ENCODE assay signal across 12 mouse cellular contexts in genomic region chr10:120916250-120916649, GRCm38 (mm10). TPM values are rescaled to one million over a fixed set of nuclear protein-coding genes. Genes with fewer than 3 reads are reported as not detected.
DNase-seq lines count a peak whose midpoint lies in the region; ATAC-seq and TF ChIP-seq lines count a peak whose summit lies in the region.
"Had no signal": no experiment of that assay in that cellular context is flagged by ENCODE, and none has a peak within 500 bp of the region (broad histone marks: within the 10 kb centered on the region; RNA-seq: fewer than 3 reads in every experiment).

No protein-coding gene starts in this region.

- no peaks in the 10 kb centered on the region for H3K36me3 ChIP-seq in kidney, postnatal 0 days (ENCODE audit: insufficient read depth, low read length)
- H3K36me3 ChIP-seq in kidney, embryonic 14.5 days (ENCODE audit: control insufficient read depth, insufficient read depth, low read length) = no peaks in the 10 kb centered on the region; the same call in 1 of the 2 replicates
- H3K36me3 ChIP-seq in limb, embryonic 10.5 days = peaks cover 5% of the 10 kb centered on the region

- intact Hi-C loops in gastrocnemius, postnatal 14 days (cut with DNase I; ENCODE audit: low total_unique reads) = no loop called here

- H3K9me3 ChIP-seq in kidney, postnatal 0 days (replicated peaks; ENCODE audit: low read length) = no peaks in the 10 kb centered on the region
- H3K9me3 ChIP-seq in kidney, embryonic 14.5 days (ENCODE audit: control insufficient read depth, low read length) = no peaks in the 10 kb centered on the region
- no peaks in the 10 kb centered on the region for H3K9me3 ChIP-seq in limb, embryonic 10.5 days (replicated peaks)
- H3K9me3 ChIP-seq: limb, embryonic 13.5 days; midbrain, embryonic 13.5 days had no signal

- no peak overlapping the region for H3K27ac ChIP-seq in kidney, postnatal 0 days
- no peak overlapping the region for H3K27ac ChIP-seq in kidney, embryonic 14.5 days (ENCODE audit: low read depth, low read length)
- no peak overlapping the region for H3K27ac ChIP-seq in limb, embryonic 10.5 days
- H3K27ac ChIP-seq: limb, embryonic 13.5 days; midbrain, embryonic 13.5 days had no signal

- ATAC-seq in CD4-positive, CD25-positive, alpha-beta regulatory T cell, adult 4 months = no peak
- no peak for ATAC-seq in kidney, postnatal 0 days (replicated peaks; ENCODE audit: low FRiP score, low read depth)
- ATAC-seq in kidney, embryonic 14.5 days (ENCODE audit: low FRiP score, low TSS enrichment) = no peak
- ATAC-seq: midbrain, embryonic 13.5 days had no signal

- H3K9ac ChIP-seq in kidney, postnatal 0 days (ENCODE audit: low read depth, low read length) = no peak overlapping the region
- no peak overlapping the region for H3K9ac ChIP-seq in kidney, embryonic 14.5 days (ENCODE audit: low read depth, low read length)
- H3K9ac ChIP-seq: limb, embryonic 13.5 days; midbrain, embryonic 13.5 days had no signal

- DNase-seq in CD4-positive, CD25-positive, alpha-beta regulatory T cell, adult 2 months (ENCODE audit: low read depth, low spot score) = peak; percentile 42
- DNase-seq in kidney, postnatal 0 days (ENCODE audit: low spot score) = no peak
- DNase-seq in ES-CJ7 (ENCODE audit: low read depth, low spot score) = peak; percentile 58
- peak; percentile 27 for DNase-seq in limb, embryonic 10.5 days (ENCODE audit: low spot score)
- no peak for DNase-seq in spleen, adult 12 weeks (ENCODE audit: low spot score)
- DNase-seq in gastrocnemius, postnatal 14 days = no peak
- DNase-seq: cerebellum, adult 9-10 months; gastrocnemius, postnatal 25 days had no signal

- no peaks in the 10 kb centered on the region for H3K27me3 ChIP-seq in kidney, postnatal 0 days (ENCODE audit: insufficient read depth, low read length)
- no peaks in the 10 kb centered on the region for H3K27me3 ChIP-seq in kidney, embryonic 14.5 days (ENCODE audit: control insufficient read depth, insufficient read depth, low read length)
- H3K27me3 ChIP-seq in limb, embryonic 10.5 days (ENCODE audit: low read depth, poor library complexity, severe bottlenecking) = no peaks in the 10 kb centered on the region
- H3K27me3 ChIP-seq: limb, embryonic 13.5 days; midbrain, embryonic 13.5 days had no signal

- no peak overlapping the region for H3K4me3 ChIP-seq in kidney, postnatal 0 days (replicated peaks; ENCODE audit: low read depth, low read length)
- no peak overlapping the region for H3K4me3 ChIP-seq in kidney, embryonic 14.5 days (ENCODE audit: low read length)
- H3K4me3 ChIP-seq in limb, embryonic 10.5 days = no peak overlapping the region
- H3K4me3 ChIP-seq: limb, embryonic 13.5 days; midbrain, embryonic 13.5 days had no signal

- no peaks in the 10 kb centered on the region for H3K4me1 ChIP-seq in kidney, postnatal 0 days (replicated peaks; ENCODE audit: insufficient read depth, low read length)
- no peaks in the 10 kb centered on the region for H3K4me1 ChIP-seq in kidney, embryonic 14.5 days (ENCODE audit: control insufficient read depth, insufficient read depth, low read length)
- H3K4me1 ChIP-seq in limb, embryonic 10.5 days = peaks cover 8% of the 10 kb centered on the region; the same call in 1 of the 2 replicates
- H3K4me1 ChIP-seq: limb, embryonic 13.5 days; midbrain, embryonic 13.5 days had no signal

- H3K4me2 ChIP-seq in kidney, postnatal 0 days (ENCODE audit: low read length) = no peak overlapping the region
- no peak overlapping the region for H3K4me2 ChIP-seq in kidney, embryonic 14.5 days (replicated peaks; ENCODE audit: low read depth, low read length)
- H3K4me2 ChIP-seq: limb, embryonic 13.5 days; midbrain, embryonic 13.5 days had no signal

- 94% methylated on average over 5 of the region's 5 CpGs for WGBS in kidney, postnatal 0 days
- WGBS in kidney, embryonic 14.5 days = 84% methylated on average over 5 of the region's 5 CpGs
- 88% methylated on average over 5 of the region's 5 CpGs for WGBS in limb, embryonic 10.5 days

- TF ChIP-seq CTCF in kidney, postnatal 0 days (IDR thresholded peaks at IDR 0.05; ENCODE audit: low read depth) = peak; percentile 52

RNA-seq across cellular contexts. Expression of gene Msrb3, which starts 17.3 kb away (rescaled TPM):
- under 1 TPM; 0.48 to 0.61 TPM for polyA plus RNA-seq in CD4-positive, CD25-positive, alpha-beta regulatory T cell, adult 4 months (2017; shearing (Covaris generic))
- polyA plus RNA-seq in kidney, postnatal 0 days (2015; fragmentation: Nextera tagmentation; extraction: Ambion mirVana) = 9.9 and 13.2 TPM in 2 replicates
- 10.2 TPM in 2 replicates for polyA plus RNA-seq in kidney, embryonic 14.5 days (2014; fragmentation: Nextera tagmentation; extraction: Ambion mirVana)
- polyA plus RNA-seq in limb, embryonic 10.5 days (2016; fragmentation: Nextera tagmentation; extraction: Ambion mirVana) = 5.4 and 7.2 TPM in 2 replicates
- 10 to 100 TPM; 88.3 to 90.4 TPM for total RNA-seq in gastrocnemius, postnatal 14 days (2021)

Comparison
In these comparisons a context has a peak if more than half of its experiments do, and no peak if none do; other contexts are left out.
1. DNase-seq: peak in CD4-positive, CD25-positive, alpha-beta regulatory T cell, adult 2 months (single experiment), ES-CJ7 (single experiment) and limb, embryonic 10.5 days (single experiment); none in kidney, postnatal 0 days (single experiment), spleen, adult 12 weeks (single experiment) and gastrocnemius, postnatal 14 days (single experiment).